Mouse (Mus musculus) frontal cortex, postnatal 36 days (tissue): Measurements from ENCODE around the gene Olfr381.
"Not testable (repeated sequence)": the region's sequence is repeated elsewhere in the genome, so short reads cannot be mapped to it uniquely, and the experiment has no call there.

ENCODE experiments used
- DNase-seq, 2 experiments: peaks; one replicate each; pipeline ENCODE4 v3.0.0; 2022; ENCODE audit warnings: low spot score in 2 of 2

Olfr381 gene

DNA sequence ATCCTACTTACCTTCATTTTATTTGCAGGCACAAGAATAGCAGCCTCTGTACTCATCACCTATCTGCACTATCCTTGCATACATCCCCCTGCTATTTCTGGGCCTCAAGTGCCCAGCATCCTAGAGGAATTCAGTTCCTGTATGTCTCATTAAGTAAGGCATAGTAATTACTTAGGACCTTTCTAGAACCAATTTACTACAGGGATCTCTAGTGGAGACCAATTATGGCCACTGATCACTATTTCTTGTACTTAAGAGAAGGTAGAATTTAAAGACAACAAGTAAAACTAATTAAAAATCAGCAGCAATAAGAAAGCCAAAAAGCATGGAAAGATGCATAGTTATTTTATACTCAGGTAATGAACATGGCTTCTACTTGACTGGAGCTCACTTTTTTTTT is at the start of gene Olfr381:
Olfr381 (minus strand) TSS at position 101 of the 400 bp plus-strand sequence.
- DNase-seq: no peak

DNA sequence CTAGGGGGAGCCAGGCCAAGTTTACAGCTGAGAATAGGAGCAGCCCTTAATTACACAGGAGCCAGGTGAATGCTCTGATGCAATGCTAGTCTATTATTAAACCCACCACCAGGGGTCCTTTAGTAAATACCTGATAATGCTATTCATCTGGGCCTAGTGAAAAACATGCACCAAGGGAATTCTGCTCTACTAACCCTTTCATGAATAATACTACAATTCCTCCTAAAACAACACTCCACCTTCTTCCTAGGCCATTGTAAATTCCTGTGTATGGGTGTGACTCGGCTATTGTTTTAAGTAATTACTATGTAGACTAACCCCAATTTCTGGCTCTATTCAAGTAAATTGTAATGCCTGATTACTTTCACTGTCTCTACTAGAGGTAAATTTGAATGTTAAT is 37.6 kb upstream of the Olfr381 start:
- not testable (repeated sequence) for DNase-seq

DNA sequence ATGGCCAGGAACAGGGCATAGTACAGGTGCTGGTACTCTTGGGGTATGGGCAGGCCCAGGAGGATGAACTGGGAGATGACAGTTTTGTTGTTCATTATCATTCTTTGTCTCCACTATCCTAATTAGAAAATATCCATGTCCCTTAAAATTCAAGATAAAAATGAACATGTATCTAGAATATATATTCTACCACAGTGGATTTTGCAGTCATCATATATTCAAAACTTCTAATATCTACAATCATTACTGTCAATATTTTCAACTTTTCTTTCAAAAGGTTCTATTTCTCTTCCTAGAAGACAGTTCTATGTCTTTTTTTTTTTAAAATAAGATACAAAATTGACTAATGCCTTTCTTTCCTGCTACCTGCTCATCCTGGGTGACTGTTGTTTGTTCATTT is 25.7 kb upstream of the Olfr381 start, which contains the start of gene Olfr382:
Olfr382 (minus strand) TSS at position 101 of the 400 bp plus-strand sequence.
- no peak for DNase-seq

DNA sequence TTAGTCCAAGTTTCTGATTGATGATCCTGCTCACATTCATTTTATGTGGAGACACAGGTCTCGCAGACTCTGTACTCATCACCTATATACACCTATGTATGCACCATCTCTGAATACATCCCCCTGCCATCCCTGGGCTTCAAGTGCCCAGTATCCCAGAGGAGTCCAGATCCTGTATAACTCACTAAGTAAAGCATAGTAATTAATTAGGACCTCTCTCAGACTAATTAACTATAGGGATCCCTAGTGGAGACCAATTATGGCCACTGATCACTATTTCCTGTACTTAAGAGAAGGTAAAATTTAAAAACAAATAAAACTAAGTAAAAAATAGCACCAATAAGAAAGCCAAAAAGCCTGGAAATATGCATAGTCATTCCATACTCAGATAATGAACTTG is 34.0 kb downstream of the Olfr381 start, which contains the start of gene Olfr380:
Olfr380 (minus strand) TSS at position 101 of the 400 bp plus-strand sequence.
- DNase-seq: no peak
